Mouse (Mus musculus) forebrain, postnatal 0 days (tissue): ENCODE measurements around the gene Osbpl2. TPM values are rescaled to one million over a fixed set of nuclear protein-coding genes. Genes with fewer than 3 reads are reported as not detected.

Experiments
- ATAC-seq: fragments of 200-750 bp; cut with Nextera tagmentation; 2 replicates; pipeline ENCODE4 v1.8.0; 2017; ENCODE audit warnings: mild to moderate bottlenecking, moderate library complexity
- DNase-seq: peaks from one replicate; pipeline ENCODE4 v3.0.0-alpha.2; 2015
- H3K27ac ChIP-seq: fragments of 300-500 bp; sonication (generic); 2 replicates; pipeline ENCODE4 v1.5.1; 2014; ENCODE audit warnings: low read depth, mild to moderate bottlenecking, antibody characterized with exemption, low read length, moderate library complexity, mixed read lengths
- H3K27me3 ChIP-seq: fragments of 300-500 bp; sonication (generic); 2 replicates; pipeline ENCODE4 v1.6.1; 2014; ENCODE audit warnings: mild to moderate bottlenecking, low read length, mixed read lengths; ENCODE audit not compliant: insufficient read depth
- H3K36me3 ChIP-seq: fragments of 300-500 bp; sonication (generic); 2 replicates; pipeline ENCODE4 v1.6.1; 2014; ENCODE audit warnings: mild to moderate bottlenecking, moderate library complexity; ENCODE audit not compliant: insufficient read depth
- H3K4me1 ChIP-seq: fragments of 300-500 bp; sonication (generic); 2 replicates; pipeline ENCODE4 v1.6.1; 2014; ENCODE audit warnings: antibody characterized with exemption; ENCODE audit not compliant: insufficient read depth
- H3K4me2 ChIP-seq: fragments of 300-500 bp; sonication (generic); 2 replicates; pipeline ENCODE4 v1.6.1; 2014; ENCODE audit warnings: low read depth, mild to moderate bottlenecking, moderate library complexity
- H3K4me3 ChIP-seq: fragments of 300-500 bp; sonication (generic); 2 replicates; pipeline ENCODE4 v1.5.1; 2014; ENCODE audit warnings: low read depth, low read length, mixed read lengths
- H3K9ac ChIP-seq: fragments of 300-500 bp; sonication (generic); 2 replicates; pipeline ENCODE4 v1.6.1; 2014; ENCODE audit warnings: mild to moderate bottlenecking
- H3K9me3 ChIP-seq: fragments of 300-500 bp; sonication (generic); 2 replicates; pipeline ENCODE4 v1.6.1; 2016; ENCODE audit warnings: low read length
- CTCF ChIP-seq: sonication (generic); IDR thresholded peaks from 2 replicates; pipeline ENCODE4 v1.5.1; 2016; ENCODE audit warnings: antibody characterized with exemption, control low read depth, low read depth
- WGBS: fragments of 180-500 bp; shearing (Covaris S2); extraction: QIAGEN DNeasy Blood & Tissue Kit; methylation state at CpG from one replicate; pipeline ENCODE4 v1.1.7; 2014; 5-methylcytosine and 5-hydroxymethylcytosine counted together
- microRNA-seq, 2 experiments: library from miRNA; unstranded; fragments of <30 nt; microRNA quantifications; one replicate each; pipeline ENCODE4; 2016
- polyA plus RNA-seq: library from polyadenylated mRNA; unstranded; fragments of >200 nt; fragmentation: Nextera tagmentation; extraction: Ambion mirVana; gene quantifications from 2 replicates; pipeline ENCODE4 v1.2.1, GENCODE M21; 2015
- total RNA-seq: library from RNA; depleted of rRNA; stranded (reverse); fragments of >200 nt; gene quantifications from 2 replicates; pipeline ENCODE4 v1.2.3, GENCODE M21; 2014; rRNA removed

Osbpl2 gene
- total and polyA plus RNA-seq, 2 experiments from 2014 or later = 64.2 to 69.8 TPM

DNA sequence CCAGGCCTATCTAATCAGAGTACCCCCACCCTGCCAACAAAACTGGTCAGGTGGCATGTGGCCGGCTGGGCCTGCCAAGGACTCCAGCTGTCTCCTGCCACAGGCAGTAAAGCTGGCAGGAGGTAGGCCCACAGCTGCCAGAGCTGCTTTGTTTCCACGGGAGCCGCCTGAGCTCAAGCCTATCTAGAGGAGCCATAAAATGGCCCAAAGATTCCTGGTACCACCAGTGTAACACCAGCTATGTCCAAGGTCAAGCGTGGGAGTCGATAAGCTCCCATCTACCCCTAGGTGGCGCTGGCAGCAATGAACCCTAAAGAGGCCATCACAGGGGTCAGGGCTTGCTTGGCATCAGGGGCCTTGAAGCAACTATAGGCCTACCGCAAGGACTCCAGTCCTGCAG lies 88.7 kb downstream of the Osbpl2 start:
- H3K4me3 ChIP-seq = no peak overlapping the region
- H3K4me1 ChIP-seq = no peaks in the 10 kb centered on the region
- WGBS = 51% methylated on average over 7 of the region's 7 CpGs
- ATAC-seq (peak; percentile 47), DNase-seq (peak; percentile 64)
- TF ChIP-seq CTCF = peak; percentile 46
- 0 out of 2 replicates have a peak, but pooled peaks cover 3% of the 10 kb centered on the region for H3K9me3 ChIP-seq
- no peak overlapping the region for H3K4me2 ChIP-seq
- H3K27ac ChIP-seq = no peak overlapping the region
- no peaks in the 10 kb centered on the region for H3K27me3 ChIP-seq
- no peaks in the 10 kb centered on the region for H3K36me3 ChIP-seq
- H3K9ac ChIP-seq = no peak overlapping the region

DNA sequence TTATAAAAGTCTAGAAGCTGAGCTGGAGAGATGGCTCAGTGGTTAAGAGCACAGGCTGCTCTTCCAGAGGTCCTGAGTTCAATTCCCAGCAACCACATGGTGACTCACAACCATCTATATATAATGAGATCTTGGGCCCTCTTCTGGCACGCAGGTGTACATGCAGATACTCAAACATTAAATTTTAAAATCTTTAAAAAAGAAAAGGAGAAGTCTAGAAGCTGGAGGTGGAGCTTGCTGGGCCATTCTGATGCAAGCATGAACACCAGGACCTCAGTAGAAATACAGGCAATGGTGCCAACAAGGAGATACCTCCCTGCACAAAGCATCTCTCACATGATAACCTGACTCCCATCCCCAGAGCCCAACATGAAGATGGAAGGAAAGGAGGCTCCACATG lies 89.9 kb downstream of the Osbpl2 start:
- H3K9ac ChIP-seq = no peak overlapping the region
- WGBS = 86% methylated on average over 1 of the region's 1 CpGs

DNA sequence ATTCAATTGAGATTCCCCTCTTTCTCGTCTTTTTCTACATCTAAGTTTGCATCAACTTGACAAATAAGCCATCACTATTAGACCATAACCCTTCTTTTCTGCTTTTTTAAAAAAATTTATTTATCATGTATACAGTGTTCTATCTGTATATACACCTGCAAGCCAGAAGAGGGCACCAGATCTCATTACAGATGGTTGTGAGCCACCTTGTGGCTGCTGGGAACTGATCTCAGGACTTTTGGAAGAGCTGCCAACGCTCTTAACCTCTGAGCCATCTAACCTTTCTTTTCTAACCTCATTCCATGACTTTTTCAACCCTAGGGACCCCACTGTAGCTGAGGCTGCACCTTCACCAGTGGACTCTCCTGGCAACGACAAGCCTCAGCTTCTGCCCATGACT lies 93.1 kb downstream of the Osbpl2 start:
- H3K9me3 ChIP-seq = 0 out of 2 replicates have a peak, but pooled peaks cover 3% of the 10 kb centered on the region
- DNase-seq (no peak), ATAC-seq (no peak)
- H3K4me2 ChIP-seq = no peak overlapping the region
- H3K36me3 ChIP-seq = no peaks in the 10 kb centered on the region
- no peak overlapping the region for H3K4me3 ChIP-seq
- TF ChIP-seq CTCF = no peak
- no peaks in the 10 kb centered on the region for H3K4me1 ChIP-seq
- H3K9ac ChIP-seq = no peak overlapping the region
- H3K27me3 ChIP-seq = no peaks in the 10 kb centered on the region
- WGBS = 95% methylated on average over 3 of the region's 3 CpGs
- no peak overlapping the region for H3K27ac ChIP-seq

More for the DNA sequence above, 89.9 kb downstream of the Osbpl2 start:
- Histone ChIP-seq H3K36me3 (no peaks in the 10 kb centered on the region), H3K4me2 (no peak overlapping the region), H3K27ac (no peak overlapping the region), H3K27me3 (no peaks in the 10 kb centered on the region), H3K4me1 (no peaks in the 10 kb centered on the region), H3K4me3 (no peak overlapping the region), H3K9me3 (0 out of 2 replicates have a peak, but pooled peaks cover 3% of the 10 kb centered on the region)
- TF ChIP-seq CTCF = no peak
- ATAC-seq (no peak), DNase-seq (no peak)

Small RNA genes lying within 50 kb of the gene (microRNA-seq; reads per million reads assigned to microRNA genes)
- gene Mir7005 = 0 reads per million in 2 experiments

Other genes starting within 250 kb of the Osbpl2 start
- gene Taf4, start 142.7 kb upstream of the Osbpl2 start, total RNA-seq = 11.4 and 12.5 TPM in 2 replicates
- 2.1 and 2.4 TPM in 2 replicates for gene Taf4, start 142.7 kb upstream of the Osbpl2 start, polyA plus RNA-seq
- gene Lsm14b, start 94.3 kb upstream of the Osbpl2 start, total RNA-seq = 154 and 162 TPM in 2 replicates
- gene Lsm14b, start 94.3 kb upstream of the Osbpl2 start, polyA plus RNA-seq = 24.4 and 24.8 TPM in 2 replicates
- 301 and 392 TPM in 2 replicates for gene Psma7, start 76.9 kb upstream of the Osbpl2 start, total RNA-seq
- gene Psma7, start 76.9 kb upstream of the Osbpl2 start, polyA plus RNA-seq = 581 and 734 TPM in 2 replicates
- 82.6 and 104 TPM in 2 replicates for gene Ss18l1, start 76.8 kb upstream of the Osbpl2 start, total RNA-seq
- gene Ss18l1, start 76.8 kb upstream of the Osbpl2 start, polyA plus RNA-seq = 32.8 and 47.0 TPM in 2 replicates
- gene Mtg2, start 48.7 kb upstream of the Osbpl2 start, total RNA-seq = 27.9 and 32.2 TPM in 2 replicates
- gene Mtg2, start 48.7 kb upstream of the Osbpl2 start, polyA plus RNA-seq = 23.5 and 25.5 TPM in 2 replicates
- gene Hrh3, start 14.8 kb upstream of the Osbpl2 start, total RNA-seq = 11.3 and 13.3 TPM in 2 replicates
- gene Hrh3, start 14.8 kb upstream of the Osbpl2 start, polyA plus RNA-seq = 4.6 and 6.1 TPM in 2 replicates
- gene Adrm1, start 52.2 kb downstream of the Osbpl2 start, total RNA-seq = 133 and 168 TPM in 2 replicates
- 219 and 222 TPM in 2 replicates for gene Adrm1, start 52.2 kb downstream of the Osbpl2 start, polyA plus RNA-seq
- 3.5 and 8.9 TPM in 2 replicates for gene Lama5, start 106.6 kb downstream of the Osbpl2 start, total RNA-seq
- 1.4 and 1.7 TPM in 2 replicates for gene Lama5, start 106.6 kb downstream of the Osbpl2 start, polyA plus RNA-seq
- 848 and 1,386 TPM in 2 replicates for gene Rps21, start 138.1 kb downstream of the Osbpl2 start, total RNA-seq
- gene Rps21, start 138.1 kb downstream of the Osbpl2 start, polyA plus RNA-seq = 439 and 570 TPM in 2 replicates
- 46.6 and 58.8 TPM in 2 replicates for gene Cables2, start 154.2 kb downstream of the Osbpl2 start, total RNA-seq
- 21.1 and 28.4 TPM in 2 replicates for gene Cables2, start 154.2 kb downstream of the Osbpl2 start, polyA plus RNA-seq
- gene Rbbp8nl, start 170.6 kb downstream of the Osbpl2 start, total RNA-seq = not detected in 2 replicates
- gene Rbbp8nl, start 170.6 kb downstream of the Osbpl2 start, polyA plus RNA-seq = not detected in 2 replicates
- gene Gata5, start 215.4 kb downstream of the Osbpl2 start, total RNA-seq = not detected in 2 replicates
- not detected in 2 replicates for gene Gata5, start 215.4 kb downstream of the Osbpl2 start, polyA plus RNA-seq